Mouse (Mus musculus): ENCODE results near the gene Dnajc11. TPM values are rescaled to one million over a fixed set of nuclear protein-coding genes. Genes with fewer than 3 reads are reported as not detected.
A peak's percentile ranks its signal among the peaks of the same experiment; 100 is the strongest.

The Dnajc11 gene
- polyA plus RNA-seq, 2 experiments: 50.9 to 56.9 TPM

DNA sequence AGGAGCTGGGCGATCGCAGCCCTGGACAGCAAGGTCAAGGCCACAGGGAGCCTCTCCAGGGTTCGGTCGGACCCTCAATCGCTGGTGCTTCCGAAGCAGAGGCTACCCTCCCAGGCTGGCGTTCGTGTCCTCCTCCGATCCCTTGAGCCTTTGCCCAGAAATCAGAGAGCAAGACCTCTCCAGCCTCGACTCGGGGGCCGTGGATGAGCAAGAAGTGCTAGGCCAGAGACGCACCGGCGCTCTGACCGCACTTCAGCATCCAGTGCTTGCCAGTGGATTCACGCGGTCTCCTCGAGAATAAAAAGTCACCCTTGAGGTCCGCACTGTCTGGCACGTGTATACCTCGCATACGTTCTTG lies 703 bp downstream of the Dnajc11 start:
- TF ChIP-seq POLR2A (IDR thresholded peaks at IDR 0.05; ENCODE audit: borderline replicate concordance, extremely low read depth, insufficient read depth, insufficient read length): no peak
- peak overlapping the region; percentile 97 for H3K4me3 ChIP-seq (replicated peaks; ENCODE audit: low read length)
- WGBS: 2% methylated on average over 20 of the region's 23 CpGs
- H3K27me3 ChIP-seq (ENCODE audit: control insufficient read depth, insufficient read depth, low read length): no peaks in the 10 kb centered on the region
- peak overlapping the region; percentile 95 for H3K9ac ChIP-seq (ENCODE audit: low read depth, low read length, severe bottlenecking)
- H3K9me3 ChIP-seq (ENCODE audit: control insufficient read depth, low read length): no peaks in the 10 kb centered on the region
- peak overlapping the region; percentile 91 for H3K4me2 ChIP-seq (replicated peaks; ENCODE audit: low read depth, low read length, severe bottlenecking)
- H3K27ac ChIP-seq (replicated peaks; ENCODE audit: low read depth, low read length): no peak overlapping the region; the same call in 1 of the 2 replicates
- peaks cover 2% of the 10 kb centered on the region; the same call in 1 of the 2 replicates for H3K36me3 ChIP-seq (ENCODE audit: control insufficient read depth, insufficient read depth, low read length)
- ATAC-seq (ENCODE audit: low FRiP score, low read depth) (no peak), DNase-seq (ENCODE audit: low spot score) (no peak)
- H3K4me1 ChIP-seq (ENCODE audit: control insufficient read depth, insufficient read depth, low read length): peaks cover 9% of the 10 kb centered on the region

DNA sequence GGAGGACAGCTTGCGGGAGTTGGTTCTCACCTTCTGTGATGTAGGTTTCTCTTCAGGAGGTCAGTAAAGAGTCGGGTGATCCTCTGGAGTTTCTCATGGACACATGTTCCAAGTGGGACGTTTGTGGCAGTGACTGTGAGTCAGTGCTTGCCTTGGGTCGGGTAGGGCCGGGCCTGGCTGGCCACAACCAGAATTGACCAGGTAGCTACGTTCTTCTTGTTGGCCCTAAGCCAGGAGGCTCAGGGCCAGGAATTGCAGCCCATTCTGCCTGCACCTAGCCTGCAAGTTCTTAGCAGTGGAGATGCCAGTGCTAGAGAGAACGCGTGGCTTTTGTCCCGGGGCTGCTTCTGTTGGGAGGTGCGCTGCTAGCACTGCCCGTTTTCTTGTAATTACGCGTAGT lies 4.0 kb downstream of the Dnajc11 start:
- Histone ChIP-seq H3K4me3 (replicated peaks; ENCODE audit: low read length) (no peak overlapping the region), H3K36me3 (ENCODE audit: control insufficient read depth, insufficient read depth, low read length) (peaks cover 2% of the 10 kb centered on the region; the same call in 1 of the 2 replicates), H3K9me3 (ENCODE audit: control insufficient read depth, low read length) (no peaks in the 10 kb centered on the region), H3K4me2 (replicated peaks; ENCODE audit: low read depth, low read length, severe bottlenecking) (no peak overlapping the region), H3K27me3 (ENCODE audit: control insufficient read depth, insufficient read depth, low read length) (no peaks in the 10 kb centered on the region), H3K9ac (ENCODE audit: low read depth, low read length, severe bottlenecking) (no peak overlapping the region), H3K4me1 (ENCODE audit: control insufficient read depth, insufficient read depth, low read length) (peaks cover 9% of the 10 kb centered on the region), H3K27ac (replicated peaks; ENCODE audit: low read depth, low read length) (no peak overlapping the region)
- ATAC-seq (ENCODE audit: low FRiP score, low read depth) (no peak), DNase-seq (ENCODE audit: low spot score) (no peak)
- WGBS: 86% methylated on average over 13 of the region's 13 CpGs
- no peak for TF ChIP-seq POLR2A (IDR thresholded peaks at IDR 0.05; ENCODE audit: borderline replicate concordance, extremely low read depth, insufficient read depth, insufficient read length)

DNA sequence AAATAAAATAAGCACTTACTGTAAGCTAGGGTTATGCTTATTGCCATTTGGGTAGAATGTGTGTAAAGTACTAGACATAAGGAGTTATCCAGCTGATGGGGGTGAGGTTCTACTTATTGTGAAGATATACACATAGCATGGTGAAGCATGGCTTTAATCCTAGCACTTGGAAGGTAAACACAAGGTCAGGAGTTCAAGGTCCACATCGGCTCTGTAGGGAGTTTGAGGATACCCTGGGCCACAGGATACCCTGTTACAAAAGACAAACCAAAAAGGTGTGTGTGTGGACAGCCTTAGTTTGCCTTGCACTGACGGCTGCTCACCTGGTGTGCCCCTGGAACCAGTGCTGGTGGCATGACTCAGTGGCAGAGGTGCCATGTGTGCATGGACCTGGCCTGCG lies 4.6 kb downstream of the Dnajc11 start:
- 91% methylated on average over 3 of the region's 3 CpGs for WGBS
- H3K27me3 ChIP-seq (ENCODE audit: control insufficient read depth, insufficient read depth, low read length): no peaks in the 10 kb centered on the region
- H3K4me3 ChIP-seq (replicated peaks; ENCODE audit: low read length): no peak overlapping the region

DNA sequence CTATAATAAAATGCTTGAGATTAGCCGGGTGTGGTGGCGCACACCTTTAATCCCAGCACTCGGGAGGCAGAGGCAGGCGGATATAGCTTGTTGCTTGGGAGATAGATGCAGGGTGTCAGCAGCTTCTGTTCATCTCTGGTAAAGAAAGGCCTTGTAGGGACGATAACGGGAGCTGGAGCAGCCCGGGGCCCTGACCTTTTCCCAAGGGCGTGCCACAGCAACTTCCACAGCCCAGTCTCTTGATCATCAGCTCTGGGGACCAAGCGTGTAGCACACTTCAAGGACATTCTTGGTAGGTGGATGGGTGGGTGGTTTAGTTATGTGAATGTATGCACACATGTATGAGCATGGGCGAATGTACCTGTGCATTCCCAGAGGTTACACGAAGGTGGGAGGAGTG lies 12.7 kb downstream of the Dnajc11 start:
- no peak for ATAC-seq (ENCODE audit: low FRiP score, low read depth)
- Histone ChIP-seq H3K4me2 (replicated peaks; ENCODE audit: low read depth, low read length, severe bottlenecking) (no peak overlapping the region), H3K27me3 (ENCODE audit: control insufficient read depth, insufficient read depth, low read length) (no peaks in the 10 kb centered on the region), H3K4me3 (replicated peaks; ENCODE audit: low read length) (no peak overlapping the region), H3K9ac (ENCODE audit: low read depth, low read length, severe bottlenecking) (no peak overlapping the region), H3K36me3 (ENCODE audit: control insufficient read depth, insufficient read depth, low read length) (peaks cover 16% of the 10 kb centered on the region), H3K27ac (replicated peaks; ENCODE audit: low read depth, low read length) (no peak overlapping the region), H3K4me1 (ENCODE audit: control insufficient read depth, insufficient read depth, low read length) (no peaks in the 10 kb centered on the region), H3K9me3 (ENCODE audit: control insufficient read depth, low read length) (no peaks in the 10 kb centered on the region)
- TF ChIP-seq POLR2A (IDR thresholded peaks at IDR 0.05; ENCODE audit: borderline replicate concordance, extremely low read depth, insufficient read depth, insufficient read length): no peak
- WGBS: 93% methylated on average over 11 of the region's 11 CpGs
- no peak for DNase-seq (ENCODE audit: low spot score)

More for the DNA sequence above, 4.6 kb downstream of the Dnajc11 start:
- ATAC-seq (ENCODE audit: low FRiP score, low read depth) (no peak), DNase-seq (ENCODE audit: low spot score) (no peak)
- peaks cover 9% of the 10 kb centered on the region for H3K4me1 ChIP-seq (ENCODE audit: control insufficient read depth, insufficient read depth, low read length)
- peaks cover 2% of the 10 kb centered on the region; the same call in 1 of the 2 replicates for H3K36me3 ChIP-seq (ENCODE audit: control insufficient read depth, insufficient read depth, low read length)
- H3K4me2 ChIP-seq (replicated peaks; ENCODE audit: low read depth, low read length, severe bottlenecking): no peak overlapping the region
- no peak overlapping the region for H3K9ac ChIP-seq (ENCODE audit: low read depth, low read length, severe bottlenecking)
- no peak overlapping the region for H3K27ac ChIP-seq (replicated peaks; ENCODE audit: low read depth, low read length)
- no peaks in the 10 kb centered on the region for H3K9me3 ChIP-seq (ENCODE audit: control insufficient read depth, low read length)
- no peak for TF ChIP-seq POLR2A (IDR thresholded peaks at IDR 0.05; ENCODE audit: borderline replicate concordance, extremely low read depth, insufficient read depth, insufficient read length)

DNA sequence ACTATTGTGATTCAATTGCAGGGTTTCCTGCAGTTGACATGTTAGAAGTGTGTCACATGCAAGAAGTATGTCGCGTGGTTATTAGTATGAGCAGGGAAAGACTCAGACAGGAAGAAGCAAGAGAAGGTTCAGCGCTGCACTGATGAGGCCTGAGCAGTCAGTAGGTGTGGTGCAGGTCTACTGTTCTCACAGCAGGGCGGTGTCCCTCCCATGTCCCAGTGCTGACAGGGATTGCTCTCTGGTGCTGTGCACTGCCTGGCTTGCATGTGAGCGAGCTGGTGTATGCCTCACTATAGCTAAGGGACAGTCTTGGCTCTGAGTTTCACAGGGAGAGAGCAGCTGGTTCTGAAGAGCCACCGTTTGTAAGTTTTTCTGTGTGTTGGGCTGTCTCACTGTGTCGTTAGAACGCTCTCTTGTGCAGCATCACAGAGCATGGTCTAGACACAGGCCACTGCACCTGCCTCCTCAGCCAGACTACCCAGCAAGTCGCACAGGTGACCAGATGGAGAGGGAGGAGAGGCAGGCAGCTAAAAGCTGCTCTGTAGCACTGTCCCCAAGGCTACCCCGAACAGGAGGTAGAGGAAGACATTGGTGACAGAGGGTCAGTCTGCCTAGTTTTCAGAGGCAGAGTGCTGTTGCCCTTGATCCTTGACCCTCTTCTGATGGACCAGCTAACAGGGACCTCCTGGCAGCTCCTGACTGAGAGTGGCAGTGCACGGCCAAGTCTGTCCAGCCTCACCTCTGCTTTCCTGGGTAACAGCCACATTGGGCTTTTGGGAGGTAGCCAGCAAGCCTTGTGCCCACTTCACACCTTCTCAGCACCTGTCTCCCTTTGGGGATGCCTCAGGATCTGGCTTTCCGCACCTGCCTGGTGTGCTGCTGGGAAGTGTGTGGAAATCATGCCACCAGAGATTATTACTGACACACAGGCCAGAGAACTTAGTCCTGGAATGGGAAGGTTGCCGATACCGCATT lies 15.3 kb downstream of the Dnajc11 start:
- H3K4me2 ChIP-seq (replicated peaks; ENCODE audit: low read depth, low read length, severe bottlenecking): no peak overlapping the region
- WGBS: 91% methylated on average over 14 of the region's 14 CpGs
- no peak overlapping the region for H3K9ac ChIP-seq (ENCODE audit: low read depth, low read length, severe bottlenecking)
- no peak overlapping the region for H3K27ac ChIP-seq (replicated peaks; ENCODE audit: low read depth, low read length)
- no peak for DNase-seq (ENCODE audit: low spot score)
- H3K4me1 ChIP-seq (ENCODE audit: control insufficient read depth, insufficient read depth, low read length): no peaks in the 10 kb centered on the region
- no peaks in the 10 kb centered on the region for H3K9me3 ChIP-seq (ENCODE audit: control insufficient read depth, low read length)
- H3K4me3 ChIP-seq (replicated peaks; ENCODE audit: low read length): no peak overlapping the region
- peaks cover 41% of the 10 kb centered on the region for H3K36me3 ChIP-seq (ENCODE audit: control insufficient read depth, insufficient read depth, low read length)
- TF ChIP-seq POLR2A (IDR thresholded peaks at IDR 0.05; ENCODE audit: borderline replicate concordance, extremely low read depth, insufficient read depth, insufficient read length): no peak
- H3K27me3 ChIP-seq (ENCODE audit: control insufficient read depth, insufficient read depth, low read length): no peaks in the 10 kb centered on the region
- no peak for ATAC-seq (ENCODE audit: low FRiP score, low read depth)
